Mouse (Mus musculus) heart, embryonic 13.5 days (tissue): Measurements from ENCODE around the gene Wnt1. TPM values are rescaled to one million over a fixed set of nuclear protein-coding genes. Genes with fewer than 3 reads are reported as not detected.

Source experiments
- ATAC-seq: fragments of 200-750 bp; cut with Nextera tagmentation; 2 replicates; pipeline ENCODE4 v1.8.0; 2017; ENCODE audit warnings: moderate TSS enrichment; ENCODE audit not compliant: insufficient number of reproducible peaks, low FRiP score, low TSS enrichment; ENCODE audit errors: extremely low read depth
- H3K27ac ChIP-seq: fragments of 300-500 bp; sonication (generic); replicated peaks from 2 replicates; pipeline ENCODE4 v1.5.1; 2015; ENCODE audit warnings: moderate library complexity, mild to moderate bottlenecking, inconsistent platforms
- H3K27me3 ChIP-seq: fragments of 300-500 bp; sonication (generic); replicated peaks from 2 replicates; pipeline ENCODE4 v1.6.1; 2015; ENCODE audit warnings: mild to moderate bottlenecking, inconsistent platforms
- H3K36me3 ChIP-seq: fragments of 300-500 bp; sonication (generic); 2 replicates; pipeline ENCODE4 v1.6.1; 2015; ENCODE audit warnings: mild to moderate bottlenecking, inconsistent platforms
- H3K4me1 ChIP-seq: fragments of 300-500 bp; sonication (generic); 2 replicates; pipeline ENCODE4 v1.6.1; 2015; ENCODE audit warnings: inconsistent platforms
- H3K4me2 ChIP-seq: fragments of 300-500 bp; sonication (generic); 2 replicates; pipeline ENCODE4 v1.6.1; 2015; ENCODE audit warnings: inconsistent platforms, mild to moderate bottlenecking, moderate library complexity
- H3K4me3 ChIP-seq: fragments of 300-500 bp; sonication (generic); 2 replicates; pipeline ENCODE4 v1.5.1; 2015; ENCODE audit warnings: moderate library complexity, mild to moderate bottlenecking, inconsistent platforms
- H3K9ac ChIP-seq: fragments of 300-500 bp; sonication (generic); 2 replicates; pipeline ENCODE4 v1.6.1; 2015; ENCODE audit warnings: inconsistent platforms, mild to moderate bottlenecking, moderate library complexity
- H3K9me3 ChIP-seq: fragments of 300-500 bp; sonication (generic); 2 replicates; pipeline ENCODE4 v1.6.1; 2016; ENCODE audit warnings: inconsistent platforms
- WGBS: fragments of 180-500 bp; shearing (Covaris S2); methylation state at CpG from one replicate; pipeline ENCODE4 v1.1.7; 2015; ENCODE audit warnings: mixed read lengths; 5-methylcytosine and 5-hydroxymethylcytosine counted together
- polyA plus RNA-seq: library from polyadenylated mRNA; unstranded; fragments of >200 nt; fragmentation: Nextera tagmentation; extraction: Ambion mirVana; gene quantifications from 2 replicates; pipeline ENCODE4 v1.2.1, GENCODE M21; 2015

Gene Wnt1
- polyA plus RNA-seq, 1 experiment from 2014 or later = not detected

DNA sequence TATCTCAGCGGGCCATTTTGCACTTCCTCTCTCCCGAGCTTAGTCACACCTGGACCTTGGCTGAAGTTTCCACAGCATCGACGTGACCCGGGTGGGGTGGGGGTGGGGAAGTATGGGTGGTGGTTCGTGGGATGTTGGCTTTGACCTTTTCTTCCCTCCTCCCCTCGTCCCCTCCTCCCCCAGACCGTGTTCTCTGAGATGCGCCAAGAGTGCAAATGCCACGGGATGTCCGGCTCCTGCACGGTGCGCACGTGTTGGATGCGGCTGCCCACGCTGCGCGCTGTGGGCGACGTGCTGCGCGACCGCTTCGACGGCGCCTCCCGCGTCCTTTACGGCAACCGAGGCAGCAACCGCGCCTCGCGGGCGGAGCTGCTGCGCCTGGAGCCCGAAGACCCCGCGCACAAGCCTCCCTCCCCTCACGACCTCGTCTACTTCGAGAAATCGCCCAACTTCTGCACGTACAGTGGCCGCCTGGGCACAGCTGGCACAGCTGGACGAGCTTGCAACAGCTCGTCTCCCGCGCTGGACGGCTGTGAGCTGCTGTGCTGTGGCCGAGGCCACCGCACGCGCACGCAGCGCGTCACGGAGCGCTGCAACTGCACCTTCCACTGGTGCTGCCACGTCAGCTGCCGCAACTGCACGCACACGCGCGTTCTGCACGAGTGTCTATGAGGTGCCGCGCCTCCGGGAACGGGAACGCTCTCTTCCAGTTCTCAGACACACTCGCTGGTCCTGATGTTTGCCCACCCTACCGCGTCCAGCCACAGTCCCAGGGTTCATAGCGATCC is 2.8 kb downstream of the Wnt1 start:
- H3K27me3 ChIP-seq = peaks cover 100% of the 10 kb centered on the region

DNA sequence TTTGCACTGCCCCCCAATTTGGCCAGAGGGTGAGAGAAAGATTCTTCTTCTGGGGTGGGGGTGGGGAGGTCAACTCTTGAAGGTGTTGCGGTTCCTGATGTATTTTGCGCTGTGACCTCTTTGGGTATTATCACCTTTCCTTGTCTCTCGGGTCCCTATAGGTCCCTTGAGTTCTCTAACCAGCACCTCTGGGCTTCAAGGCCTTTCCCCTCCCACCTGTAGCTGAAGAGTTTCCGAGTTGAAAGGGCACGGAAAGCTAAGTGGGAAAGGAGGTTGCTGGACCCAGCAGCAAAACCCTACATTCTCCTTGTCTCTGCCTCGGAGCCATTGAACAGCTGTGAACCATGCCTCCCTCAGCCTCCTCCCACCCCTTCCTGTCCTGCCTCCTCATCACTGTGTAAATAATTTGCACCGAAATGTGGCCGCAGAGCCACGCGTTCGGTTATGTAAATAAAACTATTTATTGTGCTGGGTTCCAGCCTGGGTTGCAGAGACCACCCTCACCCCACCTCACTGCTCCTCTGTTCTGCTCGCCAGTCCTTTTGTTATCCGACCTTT is 3.6 kb downstream of the Wnt1 start:
- Histone ChIP-seq H3K4me2 (peak overlapping the region; percentile 52; the same call in 1 of the 2 replicates), H3K27ac (no peak overlapping the region), H3K9me3 (no peaks in the 10 kb centered on the region), H3K27me3 (peaks cover 100% of the 10 kb centered on the region), H3K9ac (no peak overlapping the region), H3K4me3 (peak overlapping the region; percentile 34; the same call in 1 of the 2 replicates), H3K4me1 (peaks cover 56% of the 10 kb centered on the region), H3K36me3 (no peaks in the 10 kb centered on the region)
- 4% methylated on average over 13 of the region's 13 CpGs for WGBS
- ATAC-seq = no peak

More for the DNA sequence above, 2.8 kb downstream of the Wnt1 start:
- Histone ChIP-seq H3K36me3 (no peaks in the 10 kb centered on the region), H3K9ac (0 out of 2 replicates have a peak overlapping the region, but pooled peaks have one; percentile 5), H3K27ac (no peak overlapping the region), H3K9me3 (no peaks in the 10 kb centered on the region), H3K4me2 (peak overlapping the region; percentile 52), H3K4me3 (peak overlapping the region; percentile 34), H3K4me1 (peaks cover 49% of the 10 kb centered on the region)
- ATAC-seq = no peak
- 1% methylated on average over 75 of the region's 75 CpGs for WGBS

DNA sequence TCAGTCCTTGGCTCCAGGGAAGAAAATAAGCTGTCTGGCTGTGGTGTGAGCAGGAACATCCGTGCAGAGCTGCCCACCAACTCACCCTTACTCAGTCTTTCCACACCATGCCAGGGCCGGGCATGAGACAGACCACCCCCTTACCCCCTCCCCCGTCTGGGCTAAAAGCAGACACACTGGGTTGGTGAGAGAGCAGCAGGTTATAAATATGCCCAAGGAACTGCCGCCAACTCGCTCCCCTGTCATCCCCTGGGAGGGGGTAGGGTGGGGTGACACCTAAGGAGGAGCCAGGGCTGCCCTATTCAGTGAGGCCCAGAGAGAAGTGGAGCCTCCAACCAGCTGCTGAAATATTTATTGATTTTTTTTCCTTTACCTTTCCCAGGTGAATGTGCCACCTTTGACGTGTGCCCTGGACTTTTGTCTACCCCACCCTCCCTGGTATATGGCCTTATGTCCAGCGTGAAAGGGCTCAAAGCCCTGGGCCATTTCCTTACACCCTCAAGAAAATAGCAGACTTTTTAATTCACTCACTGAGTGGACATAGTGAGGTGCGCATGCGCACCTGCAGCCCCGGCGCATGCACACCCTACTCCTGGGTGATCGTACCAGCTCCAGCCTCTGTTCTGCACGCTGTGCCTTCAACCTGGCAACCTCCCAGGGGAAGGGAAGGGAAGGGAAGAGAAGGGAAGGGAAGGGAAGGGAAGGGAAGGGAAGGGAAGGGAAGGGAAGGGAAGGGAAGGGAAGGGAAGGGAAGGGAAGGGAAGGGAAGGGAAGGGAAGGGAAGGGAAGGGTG is 7.3 kb downstream of the Wnt1 start:
- peaks cover 33% of the 10 kb centered on the region for H3K4me1 ChIP-seq
- WGBS = 10% methylated on average over 13 of the region's 13 CpGs
- H3K27me3 ChIP-seq = peaks cover 100% of the 10 kb centered on the region
- H3K4me2 ChIP-seq = peak overlapping the region; percentile 41
- peak overlapping the region; percentile 10; the same call in 1 of the 2 replicates for H3K4me3 ChIP-seq
- ATAC-seq = peak; percentile 9; the same call in 1 of the 2 replicates
- no peaks in the 10 kb centered on the region for H3K36me3 ChIP-seq
- no peaks in the 10 kb centered on the region for H3K9me3 ChIP-seq
- H3K9ac ChIP-seq = peak overlapping the region; percentile 28; the same call in 1 of the 2 replicates
- H3K27ac ChIP-seq = no peak overlapping the region

DNA sequence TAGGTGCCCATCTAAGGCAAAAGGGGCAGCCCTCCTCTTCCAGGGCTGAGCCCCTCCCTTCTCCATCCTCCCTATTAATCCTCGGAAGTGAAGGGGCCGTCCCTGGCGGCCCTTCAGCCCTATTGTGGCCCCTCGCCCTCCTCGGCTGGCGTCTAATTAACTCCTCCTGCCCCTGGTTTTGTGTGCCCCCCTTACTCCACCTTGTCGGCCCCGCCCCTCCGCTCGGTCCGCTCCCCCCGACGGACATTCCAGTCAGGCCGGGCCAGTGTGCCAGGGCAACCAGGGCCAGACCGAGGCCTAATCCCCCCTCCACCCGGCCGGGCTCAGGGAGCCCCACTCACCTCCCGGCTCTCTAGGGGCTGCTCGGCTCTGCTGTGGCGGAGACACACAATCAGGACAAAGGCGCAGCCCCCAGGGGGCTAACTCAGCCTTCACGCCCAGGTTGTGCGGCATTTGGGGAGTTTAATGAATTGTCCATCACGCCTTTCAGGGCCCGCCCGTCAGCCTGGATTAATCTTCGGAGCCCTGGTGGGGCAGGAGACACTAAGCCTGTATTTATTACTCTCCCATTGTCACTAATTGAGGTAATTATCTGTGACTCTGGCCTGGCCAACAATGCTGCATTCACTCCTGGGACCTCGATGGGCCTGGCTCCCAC is 8.3 kb downstream of the Wnt1 start:
- H3K27ac ChIP-seq = no peak overlapping the region
- H3K4me1 ChIP-seq = peaks cover 25% of the 10 kb centered on the region
- 6% methylated on average over 28 of the region's 28 CpGs for WGBS
- no peaks in the 10 kb centered on the region for H3K9me3 ChIP-seq
- H3K27me3 ChIP-seq = peaks cover 100% of the 10 kb centered on the region
- no peak for ATAC-seq
- H3K36me3 ChIP-seq = no peaks in the 10 kb centered on the region
- no peak overlapping the region for H3K9ac ChIP-seq
- H3K4me2 ChIP-seq = peak overlapping the region; percentile 21; the same call in 1 of the 2 replicates
- H3K4me3 ChIP-seq = no peak overlapping the region

DNA sequence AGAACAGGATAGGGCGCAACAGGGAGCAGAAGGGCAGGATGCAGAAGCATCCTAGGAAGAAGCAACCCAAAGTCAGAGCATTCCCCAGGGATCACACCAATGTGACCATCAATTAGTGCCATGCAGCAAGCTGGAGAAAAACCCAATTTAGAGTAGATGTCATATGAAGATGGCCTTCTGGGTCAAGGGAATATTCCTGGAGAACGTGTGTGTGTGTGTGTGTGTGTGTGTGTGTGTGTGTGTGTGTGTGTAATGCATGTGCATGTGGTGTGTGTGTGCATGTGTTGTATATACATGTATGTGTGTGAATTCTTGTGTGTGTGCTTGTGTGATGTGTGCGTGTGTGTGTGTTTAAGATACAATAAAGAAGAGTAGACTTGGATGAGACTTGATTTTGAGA is 9.2 kb downstream of the Wnt1 start:
- no peaks in the 10 kb centered on the region for H3K36me3 ChIP-seq
- H3K27ac ChIP-seq = no peak overlapping the region
- no peak for ATAC-seq
- peaks cover 29% of the 10 kb centered on the region for H3K4me1 ChIP-seq
- H3K9me3 ChIP-seq = no peaks in the 10 kb centered on the region
- H3K27me3 ChIP-seq = peaks cover 100% of the 10 kb centered on the region
- no peak overlapping the region for H3K9ac ChIP-seq
- H3K4me2 ChIP-seq = no peak overlapping the region
- H3K4me3 ChIP-seq = no peak overlapping the region
- 43% methylated on average over 3 of the region's 3 CpGs for WGBS

DNA sequence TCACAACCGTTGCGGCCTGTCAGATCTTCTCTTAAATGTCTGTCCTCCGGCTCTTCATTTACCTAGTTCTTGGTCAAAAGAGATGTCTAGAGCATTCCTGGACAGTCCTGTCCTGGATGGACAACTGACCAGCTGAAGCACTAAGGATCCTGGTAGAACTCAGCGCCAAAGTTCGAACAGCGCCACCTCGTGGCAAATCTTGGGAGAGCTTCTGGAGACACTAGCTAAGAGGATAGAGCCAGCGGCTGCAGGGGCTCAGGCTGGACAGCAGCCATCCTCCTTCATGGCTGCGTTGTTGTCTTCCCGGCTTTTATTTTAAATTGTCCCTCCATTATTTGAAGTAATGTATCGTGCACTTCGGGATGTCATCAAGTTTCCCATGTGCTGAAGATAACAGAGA is 9.7 kb downstream of the Wnt1 start:
- Histone ChIP-seq H3K4me2 (no peak overlapping the region), H3K4me1 (peaks cover 33% of the 10 kb centered on the region), H3K9me3 (no peaks in the 10 kb centered on the region), H3K4me3 (no peak overlapping the region), H3K9ac (no peak overlapping the region), H3K27ac (no peak overlapping the region), H3K27me3 (peaks cover 100% of the 10 kb centered on the region), H3K36me3 (no peaks in the 10 kb centered on the region)
- ATAC-seq = no peak
- WGBS = 13% methylated on average over 12 of the region's 12 CpGs

DNA sequence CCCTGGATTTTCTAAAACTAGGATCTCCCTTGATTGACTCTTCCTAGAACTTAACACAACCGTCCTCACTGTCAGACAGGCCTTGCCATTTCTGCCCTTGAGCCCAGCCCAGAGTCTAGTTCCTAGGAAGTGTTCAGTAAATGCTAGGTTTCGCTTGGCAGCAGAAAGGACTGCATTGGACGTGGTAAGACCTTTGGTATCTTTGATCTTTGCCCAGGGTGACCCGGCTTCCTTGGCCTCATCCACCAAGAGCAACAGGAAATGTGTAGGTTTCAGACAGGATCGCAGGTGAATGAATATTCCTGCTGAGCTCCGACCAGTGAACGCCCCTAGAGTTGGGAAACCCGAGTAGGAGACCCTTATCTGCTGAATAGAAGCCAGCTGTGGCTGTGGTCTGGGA is 13.3 kb downstream of the Wnt1 start:
- H3K4me1 ChIP-seq = peaks cover 47% of the 10 kb centered on the region
- no peak overlapping the region for H3K27ac ChIP-seq
- H3K27me3 ChIP-seq = peaks cover 100% of the 10 kb centered on the region
- H3K9me3 ChIP-seq = no peaks in the 10 kb centered on the region
- no peak overlapping the region for H3K4me3 ChIP-seq
- no peaks in the 10 kb centered on the region for H3K36me3 ChIP-seq
- H3K4me2 ChIP-seq = peak overlapping the region; percentile 64; the same call in 1 of the 2 replicates
- no peak overlapping the region for H3K9ac ChIP-seq
- 5% methylated on average over 8 of the region's 8 CpGs for WGBS
- ATAC-seq = no peak

DNA sequence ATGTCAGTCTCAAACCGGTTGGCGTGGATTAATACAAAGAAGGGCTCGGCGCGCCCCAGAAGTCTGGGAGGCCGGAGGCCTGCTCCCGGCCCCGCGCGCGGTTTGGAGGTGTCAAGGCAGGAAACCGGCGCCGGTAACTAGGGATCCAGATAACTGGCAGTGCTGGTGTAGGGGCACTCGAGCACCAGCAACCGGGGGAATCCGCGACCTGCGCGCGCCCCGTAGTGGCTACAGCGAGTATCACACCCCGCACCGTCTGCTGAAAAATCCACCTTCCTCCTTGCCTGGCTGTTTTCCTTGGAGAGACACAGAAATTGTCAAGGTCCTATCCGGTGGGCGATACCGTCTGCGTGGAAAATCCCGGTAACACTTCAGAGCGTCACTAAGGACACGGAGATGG is 14.4 kb downstream of the Wnt1 start:
- no peaks in the 10 kb centered on the region for H3K36me3 ChIP-seq
- whole genome bisulfite sequencing = under 1% methylated on average over 32 of the region's 32 CpGs
- peak overlapping the region; percentile 34 for H3K4me3 ChIP-seq
- H3K27me3 ChIP-seq = peaks cover 100% of the 10 kb centered on the region
- H3K9ac ChIP-seq = peak overlapping the region; percentile 42
- ATAC-seq = no peak
- no peaks in the 10 kb centered on the region for H3K9me3 ChIP-seq
- H3K27ac ChIP-seq = no peak overlapping the region
- H3K4me2 ChIP-seq = peak overlapping the region; percentile 64
- peaks cover 56% of the 10 kb centered on the region for H3K4me1 ChIP-seq

DNA sequence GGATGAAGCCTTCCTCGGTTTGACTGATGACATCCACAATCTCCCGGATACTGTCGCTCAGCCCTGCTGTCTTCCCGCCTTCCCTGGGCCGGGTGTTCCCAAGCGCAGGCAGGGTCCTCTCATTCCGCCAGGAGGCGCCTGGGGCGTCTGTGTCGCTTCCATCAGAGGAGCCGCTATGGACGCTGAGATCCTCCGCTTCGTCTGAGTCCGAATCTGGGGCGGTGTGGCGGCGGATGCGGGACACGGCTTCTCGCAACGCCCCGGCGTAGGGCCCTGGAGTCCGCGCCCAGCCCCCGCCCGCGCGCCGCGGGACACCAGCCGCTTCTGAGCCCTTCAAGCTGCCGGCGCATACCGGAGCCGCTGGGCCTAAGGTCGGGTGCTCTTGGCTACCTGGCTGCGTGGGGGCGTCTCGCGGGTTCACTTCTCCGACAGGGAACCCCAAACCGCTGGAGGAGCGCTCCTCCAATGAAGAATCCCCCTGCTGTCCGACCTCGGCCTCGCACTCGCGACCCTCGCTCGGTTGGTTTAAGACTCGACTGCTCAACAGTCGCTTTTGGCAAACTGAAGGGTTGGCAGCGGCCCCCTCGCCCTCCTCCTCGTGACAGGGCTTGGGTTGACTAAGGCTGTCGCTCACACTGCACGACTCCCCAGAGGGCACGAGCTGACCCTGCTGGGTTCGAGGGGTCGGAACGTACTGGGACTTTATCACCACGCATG is 15.8 kb downstream of the Wnt1 start:
- 1% methylated on average over 64 of the region's 64 CpGs for WGBS
- peak overlapping the region; percentile 77 for H3K4me2 ChIP-seq
- H3K27ac ChIP-seq = no peak overlapping the region
- H3K36me3 ChIP-seq = 0 out of 2 replicates have a peak, but pooled peaks cover 1% of the 10 kb centered on the region
- H3K4me3 ChIP-seq = peak overlapping the region; percentile 57
- no peak for ATAC-seq
- no peaks in the 10 kb centered on the region for H3K9me3 ChIP-seq
- H3K4me1 ChIP-seq = peaks cover 66% of the 10 kb centered on the region
- H3K27me3 ChIP-seq = peaks cover 100% of the 10 kb centered on the region
- H3K9ac ChIP-seq = peak overlapping the region; percentile 76

DNA sequence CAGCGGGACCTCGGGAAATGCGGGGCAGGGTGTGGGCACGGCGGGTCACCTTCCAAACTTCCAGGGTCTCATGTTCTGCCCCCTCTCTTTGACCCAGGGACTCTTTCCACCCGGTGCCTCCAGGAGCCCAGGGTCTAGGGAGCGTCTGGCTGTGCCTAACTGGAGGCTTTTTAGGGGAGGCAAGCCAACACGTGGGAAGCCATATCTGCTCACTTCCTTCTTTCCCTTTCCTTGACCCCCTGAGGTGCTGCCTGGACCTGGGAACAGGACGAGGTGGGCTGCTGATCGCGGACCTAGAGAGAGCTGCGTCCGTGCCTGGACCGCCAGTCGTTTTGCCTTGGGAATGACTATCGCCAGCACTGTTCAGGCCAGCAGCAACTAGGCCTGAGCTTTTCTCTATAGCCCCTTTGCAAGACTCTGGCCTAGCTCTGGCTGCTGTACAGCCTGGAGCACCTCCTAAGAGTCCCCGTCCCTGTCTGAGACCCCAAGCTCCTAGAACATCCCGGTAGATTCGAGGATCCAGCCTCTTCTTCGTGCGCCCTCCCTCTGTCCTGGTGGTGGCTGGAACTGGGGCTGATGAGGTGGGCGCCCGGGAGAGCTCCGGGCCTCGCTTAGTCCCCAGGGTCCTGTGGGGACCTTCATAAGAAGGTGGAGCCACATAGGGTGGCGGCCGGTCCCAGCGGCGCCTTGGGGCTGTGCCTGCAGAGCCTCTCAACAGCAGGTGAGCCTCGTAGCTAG is 16.6 kb downstream of the Wnt1 start:
- no peak for ATAC-seq

More for the DNA sequence above, 16.6 kb downstream of the Wnt1 start:
- no peaks in the 10 kb centered on the region for H3K9me3 ChIP-seq
- no peak overlapping the region for H3K9ac ChIP-seq
- peak overlapping the region; percentile 57 for H3K4me3 ChIP-seq
- peaks cover 66% of the 10 kb centered on the region for H3K4me1 ChIP-seq
- WGBS = 9% methylated on average over 30 of the region's 30 CpGs
- H3K27ac ChIP-seq = no peak overlapping the region
- H3K27me3 ChIP-seq = peaks cover 96% of the 10 kb centered on the region
- peak overlapping the region; percentile 77 for H3K4me2 ChIP-seq
- peaks cover 9% of the 10 kb centered on the region for H3K36me3 ChIP-seq
